Mouse (Mus musculus) MEL (cell line): Measurements from ENCODE around the gene Pgc. TPM values are rescaled to one million over a fixed set of nuclear protein-coding genes. Genes with fewer than 3 reads are reported as not detected.
A peak's percentile ranks its signal among the peaks of the same experiment; 100 is the strongest.

Experiments
- DNase-seq: peaks from one replicate; pipeline ENCODE4 v3.0.0; 2011; ENCODE audit warnings: low read depth, low spot score
- H3K27ac ChIP-seq: 2 replicates; pipeline ENCODE4 v1.5.1; 2012; ENCODE audit warnings: low read depth, mild to moderate bottlenecking, control low read depth, low read length, moderate library complexity; ENCODE audit not compliant: control insufficient read depth
- H3K27me3 ChIP-seq, 2 experiments: fragments of 150-350 bp in 1 of 2; sonication (generic) in 1 of 2; 2 replicates each; pipeline ENCODE4 v1.6.1; 2012; ENCODE audit warnings: low read length in 2 of 2, mild to moderate bottlenecking in 2 of 2, improper control_type of control experiment in 1 of 2, moderate library complexity in 1 of 2; ENCODE audit not compliant: insufficient read depth in 2 of 2, control insufficient read depth in 1 of 2
- H3K36me3 ChIP-seq, 2 experiments: 2 replicates each; pipeline ENCODE4 v1.6.1; 2012 to 2014; ENCODE audit warnings: low read length in 2 of 2, improper control_type of control experiment in 1 of 2, inconsistent platforms in 1 of 2, mild to moderate bottlenecking in 1 of 2; ENCODE audit not compliant: insufficient read depth in 2 of 2, control insufficient read depth in 1 of 2
- H3K4me1 ChIP-seq, 2 experiments: fragments of 150-350 bp in 1 of 2; sonication (generic) in 1 of 2; 2 replicates each; pipeline ENCODE4 v1.6.1; 2012; ENCODE audit warnings: low read length in 2 of 2, improper control_type of control experiment in 1 of 2, mild to moderate bottlenecking in 1 of 2; ENCODE audit not compliant: insufficient read depth in 2 of 2, control insufficient read depth in 1 of 2
- H3K4me3 ChIP-seq, 2 experiments: fragments of 150-350 bp in 1 of 2; sonication (generic) in 1 of 2; 2 replicates each; pipeline ENCODE4 v1.5.1; 2012; ENCODE audit warnings: low read depth in 2 of 2, low read length in 2 of 2, mild to moderate bottlenecking in 2 of 2, moderate library complexity in 2 of 2, control low read depth in 1 of 2, improper control_type of control experiment in 1 of 2; ENCODE audit not compliant: control insufficient read depth in 1 of 2, insufficient read depth in 1 of 2
- H3K79me2 ChIP-seq: 2 replicates; pipeline ENCODE4 v1.6.1; 2012; ENCODE audit warnings: mild to moderate bottlenecking, low read length, moderate library complexity; ENCODE audit not compliant: control insufficient read depth, poor library complexity, insufficient read depth
- H3K9ac ChIP-seq: 2 replicates; pipeline ENCODE4 v1.6.1; 2012; ENCODE audit warnings: low read depth, mild to moderate bottlenecking, control low read depth, low read length, moderate library complexity; ENCODE audit not compliant: control insufficient read depth, poor library complexity, severe bottlenecking
- H3K9me3 ChIP-seq: fragments of 150-350 bp; sonication (generic); replicated peaks from 2 replicates; pipeline ENCODE4 v1.6.1; 2012; ENCODE audit warnings: mild to moderate bottlenecking, low read length, improper control_type of control experiment, moderate library complexity; ENCODE audit not compliant: insufficient read depth
- BHLHE40 ChIP-seq: IDR thresholded peaks from 2 replicates; pipeline ENCODE4 v1.6.1; 2012; ENCODE audit warnings: low read depth, mild to moderate bottlenecking, inconsistent platforms, low read length, improper control_type of control experiment, borderline replicate concordance
- CHD1 ChIP-seq: IDR thresholded peaks from 2 replicates; pipeline ENCODE4 v1.6.1; 2012; ENCODE audit warnings: low read depth, mild to moderate bottlenecking, inconsistent platforms, low read length, improper control_type of control experiment
- CHD2 ChIP-seq: IDR thresholded peaks from 2 replicates; pipeline ENCODE4 v1.6.1; 2011; ENCODE audit warnings: low read length, improper control_type of control experiment
- CTCF ChIP-seq, 3 experiments: IDR thresholded peaks in 2 of 3; conservative IDR thresholded peaks in 1 of 3; 2 replicates each; pipeline ENCODE4 v1.5.1; 2011 to 2012; ENCODE audit warnings: low read length in 3 of 3, low read depth in 2 of 3, mild to moderate bottlenecking in 2 of 3, improper control_type of control experiment in 1 of 3, inconsistent platforms in 1 of 3, mixed read lengths in 1 of 3, moderate library complexity in 1 of 3; ENCODE audit not compliant: control insufficient read depth in 1 of 3, insufficient read depth in 1 of 3, poor library complexity in 1 of 3, severe bottlenecking in 1 of 3
- E2F4 ChIP-seq: IDR thresholded peaks from 2 replicates; pipeline ENCODE4 v1.6.1; 2011; ENCODE audit warnings: low read depth, low read length, improper control_type of control experiment, borderline replicate concordance
- ELF1 ChIP-seq: IDR thresholded peaks from 2 replicates; pipeline ENCODE4 v1.6.1; 2014; ENCODE audit warnings: low read depth, mild to moderate bottlenecking, inconsistent platforms, low read length, improper control_type of control experiment, moderate library complexity
- EP300 ChIP-seq, 2 experiments: IDR thresholded peaks; 2 replicates each; pipeline ENCODE4 v1.6.1; 2011; ENCODE audit warnings: improper control_type of control experiment in 2 of 2, low read length in 2 of 2, low read depth in 1 of 2, mild to moderate bottlenecking in 1 of 2
- ETS1 ChIP-seq: IDR thresholded peaks from 2 replicates; pipeline ENCODE4 v1.6.1; 2012; ENCODE audit warnings: low read depth, mild to moderate bottlenecking, inconsistent platforms, low read length, improper control_type of control experiment, moderate library complexity
- GATA1 ChIP-seq: IDR thresholded peaks from 2 replicates; pipeline ENCODE4 v1.6.1; 2011; ENCODE audit warnings: low read depth, low read length, improper control_type of control experiment
- HCFC1 ChIP-seq: IDR thresholded peaks from 2 replicates; pipeline ENCODE4 v1.6.1; 2012; ENCODE audit warnings: low read depth, mild to moderate bottlenecking, inconsistent platforms, low read length, improper control_type of control experiment, moderate library complexity
- JUND ChIP-seq: IDR thresholded peaks from 2 replicates; pipeline ENCODE4 v1.6.1; 2011; ENCODE audit warnings: low read depth, mild to moderate bottlenecking, improper control_type of control experiment, low read length
- KAT2A ChIP-seq: conservative IDR thresholded peaks from 2 replicates; pipeline ENCODE4 v1.6.1; 2012; ENCODE audit warnings: low read depth, low read length, improper control_type of control experiment, inconsistent platforms
- MAFK ChIP-seq: IDR thresholded peaks from 2 replicates; pipeline ENCODE4 v1.6.1; 2011; ENCODE audit warnings: low read depth, mild to moderate bottlenecking, low read length, improper control_type of control experiment, borderline replicate concordance
- MAX ChIP-seq: IDR thresholded peaks from 2 replicates; pipeline ENCODE4 v1.6.1; 2011; ENCODE audit warnings: low read length, improper control_type of control experiment
- MAZ ChIP-seq: IDR thresholded peaks from 2 replicates; pipeline ENCODE4 v1.6.1; 2012; ENCODE audit warnings: low read depth, mild to moderate bottlenecking, inconsistent platforms, low read length, improper control_type of control experiment
- MEF2A ChIP-seq: IDR thresholded peaks from 2 replicates; pipeline ENCODE4 v1.6.1; 2014; ENCODE audit warnings: low read depth, mild to moderate bottlenecking, inconsistent platforms, low read length, improper control_type of control experiment; ENCODE audit not compliant: poor library complexity, insufficient replicate concordance, severe bottlenecking; ENCODE audit errors: extremely low read depth
- MYC ChIP-seq: IDR thresholded peaks from 2 replicates; pipeline ENCODE4 v1.6.1; 2011; ENCODE audit warnings: low read depth, mild to moderate bottlenecking, low read length, improper control_type of control experiment, moderate library complexity
- NELFE ChIP-seq: IDR thresholded peaks from 2 replicates; pipeline ENCODE4 v1.6.1; 2011; ENCODE audit warnings: low read depth, low read length, improper control_type of control experiment
- NRF1 ChIP-seq: IDR thresholded peaks from 2 replicates; pipeline ENCODE4 v1.6.1; 2014; ENCODE audit warnings: low read depth, mild to moderate bottlenecking, inconsistent platforms, low read length, improper control_type of control experiment, moderate library complexity; ENCODE audit not compliant: poor library complexity, insufficient read depth, severe bottlenecking
- POLR2A ChIP-seq, 2 experiments: IDR thresholded peaks; 2 replicates each; pipeline ENCODE4 v1.6.1; 2011 to 2012; ENCODE audit warnings: low read length in 2 of 2, mild to moderate bottlenecking in 2 of 2, control low read depth in 1 of 2, improper control_type of control experiment in 1 of 2, low read depth in 1 of 2, moderate library complexity in 1 of 2; ENCODE audit not compliant: control insufficient read depth in 1 of 2, insufficient read depth in 1 of 2, poor library complexity in 1 of 2
- RAD21 ChIP-seq: IDR thresholded peaks from 2 replicates; pipeline ENCODE4 v1.6.1; 2011; ENCODE audit warnings: mild to moderate bottlenecking, low read depth, low read length, improper control_type of control experiment
- SIN3A ChIP-seq: IDR thresholded peaks from 2 replicates; pipeline ENCODE4 v1.6.1; 2012; ENCODE audit warnings: low read length, improper control_type of control experiment, inconsistent platforms
- SMC3 ChIP-seq: IDR thresholded peaks from 2 replicates; pipeline ENCODE4 v1.6.1; 2011; ENCODE audit warnings: low read depth, low read length, improper control_type of control experiment
- TAL1 ChIP-seq: IDR thresholded peaks from 2 replicates; pipeline ENCODE4 v1.6.1; 2012; ENCODE audit warnings: mild to moderate bottlenecking, inconsistent platforms, low read length, moderate library complexity, mixed read lengths
- TBP ChIP-seq: IDR thresholded peaks from 2 replicates; pipeline ENCODE4 v1.8.0; 2011; ENCODE audit warnings: low read depth, low read length, improper control_type of control experiment
- TCF12 ChIP-seq: IDR thresholded peaks from 2 replicates; pipeline ENCODE4 v1.6.1; 2014; ENCODE audit warnings: low read depth, mild to moderate bottlenecking, inconsistent platforms, low read length, improper control_type of control experiment, moderate library complexity
- USF1 ChIP-seq: IDR thresholded peaks from 2 replicates; pipeline ENCODE4 v1.6.1; 2014; ENCODE audit warnings: low read depth, mild to moderate bottlenecking, inconsistent platforms, low read length, improper control_type of control experiment, moderate library complexity
- ZC3H11A ChIP-seq: IDR thresholded peaks from 2 replicates; pipeline ENCODE4 v1.6.1; 2012; ENCODE audit warnings: low read depth, mild to moderate bottlenecking, inconsistent platforms, low read length, improper control_type of control experiment
- ZKSCAN1 ChIP-seq: IDR thresholded peaks from 2 replicates; pipeline ENCODE4 v1.6.1; 2012; ENCODE audit warnings: low read depth, mild to moderate bottlenecking, inconsistent platforms, low read length, improper control_type of control experiment, moderate library complexity
- ZNF384 ChIP-seq: IDR thresholded peaks from 2 replicates; pipeline ENCODE4 v1.6.1; 2012; ENCODE audit warnings: low read depth, mild to moderate bottlenecking, inconsistent platforms, low read length, improper control_type of control experiment
- polyA plus RNA-seq, 2 experiments: library from polyadenylated mRNA; stranded (reverse) in 1 of 2; unstranded in 1 of 2; fragments of >175 nt in 1 of 2; fragments of >200 nt in 1 of 2; gene quantifications; 2 replicates each; pipeline versions ENCODE4 v1.2.1 to v1.2.4; 2012; ENCODE audit warnings: low replicate concordance in 2 of 2, low read depth in 1 of 2; ENCODE audit not compliant: insufficient read length in 2 of 2, insufficient read depth in 1 of 2, missing spikeins in 1 of 2
- total RNA-seq: library from RNA; depleted of rRNA; stranded (reverse); fragments of 300-350 nt; gene quantifications from 2 replicates; pipeline ENCODE4 v1.2.3, GENCODE M21; 2012

The Pgc gene
- total and polyA plus RNA-seq, 3 experiments, result not detected

- no peaks in the 10 kb centered on the region for H3K9me3 ChIP-seq
- peaks cover 6 to 7% of the 10 kb centered on the region in 2 experiments for H3K27me3 ChIP-seq
- H3K9ac ChIP-seq, result no peak overlapping the region
- DNase-seq, result no peak
- H3K36me3 ChIP-seq, result peaks cover 0 to 5% of the 10 kb centered on the region in 2 experiments; a peak in 2 of 4 replicates
- H3K79me2 ChIP-seq, result no peaks in the 10 kb centered on the region
- TF ChIP-seq ELF1 (no peak), KAT2A (no peak), CTCF (IDR thresholded peaks at IDR 0.05 in 2 of 3, conservative IDR thresholded peaks at IDR 0.05 in 1 of 3; ENCODE audit: control insufficient read depth in 1 of 3, insufficient read depth in 1 of 3, low read depth in 2 of 3, low read length in 3 of 3, poor library complexity in 1 of 3, severe bottlenecking in 1 of 3) (no peak), ETS1 (no peak), SMC3 (no peak), TCF12 (no peak), EP300 (IDR thresholded peaks at IDR 0.05; ENCODE audit: low read depth in 1 of 2, low read length in 2 of 2) (no peak), MYC (no peak), CHD2 (no peak), E2F4 (no peak), HCFC1 (no peak), POLR2A (IDR thresholded peaks at IDR 0.05; ENCODE audit: control insufficient read depth in 1 of 2, insufficient read depth in 1 of 2, low read depth in 1 of 2, low read length in 2 of 2, poor library complexity in 1 of 2) (no peak), ZNF384 (no peak), TBP (no peak)
- TF ChIP-seq, all 39 proteins: peak for 0
- no peak overlapping the region for H3K4me3 ChIP-seq
- H3K27ac ChIP-seq, result no peak overlapping the region
- peaks cover 0 to 6% of the 10 kb centered on the region in 2 experiments; a peak in 3 of 4 replicates for H3K4me1 ChIP-seq
Observed at GRCm38 (mm10) chr17:47715037-47715436, 11.6 kb upstream of the Pgc start.

- peaks cover under 1% of the 10 kb centered on the region in 2 experiments; a peak in 3 of 4 replicates for H3K27me3 ChIP-seq
- no peaks in the 10 kb centered on the region for H3K79me2 ChIP-seq
- H3K36me3 ChIP-seq, result 0 out of 4 replicates have a peak, but pooled peaks cover 0 to 5% of the 10 kb centered on the region in 2 experiments
- DNase-seq, result peak; percentile 66
- H3K4me1 ChIP-seq, result peaks cover 6 to 7% of the 10 kb centered on the region in 2 experiments; a peak in 3 of 4 replicates
- no peaks in the 10 kb centered on the region for H3K9me3 ChIP-seq
- no peak overlapping the region for H3K4me3 ChIP-seq
- H3K9ac ChIP-seq, result no peak overlapping the region
- no peak overlapping the region for H3K27ac ChIP-seq
- TF ChIP-seq MEF2A, result no peak
- TF ChIP-seq ELF1, result no peak
- peak; percentile 46; the same call in 1 of the 2 replicates for TF ChIP-seq SIN3A
- no peak for TF ChIP-seq NRF1
- no peak for TF ChIP-seq NELFE
- TF ChIP-seq BHLHE40, result peak; percentile 94
- TF ChIP-seq POLR2A (IDR thresholded peaks at IDR 0.05; ENCODE audit: control insufficient read depth in 1 of 2, insufficient read depth in 1 of 2, low read depth in 1 of 2, low read length in 2 of 2, poor library complexity in 1 of 2), result no peak
- no peak for TF ChIP-seq SMC3
- TF ChIP-seq USF1, result no peak
- no peak for TF ChIP-seq RAD21
- TF ChIP-seq TCF12, result peak; percentile 81
- 0 out of 2 replicates have a peak, but pooled peaks have one; percentile 11 for TF ChIP-seq HCFC1
- no peak for TF ChIP-seq KAT2A
- TF ChIP-seq CHD1, result no peak
- no peak for TF ChIP-seq JUND
- no peak for TF ChIP-seq ZNF384
- no peak for TF ChIP-seq CTCF (IDR thresholded peaks at IDR 0.05 in 2 of 3, conservative IDR thresholded peaks at IDR 0.05 in 1 of 3; ENCODE audit: control insufficient read depth in 1 of 3, insufficient read depth in 1 of 3, low read depth in 2 of 3, low read length in 3 of 3, poor library complexity in 1 of 3, severe bottlenecking in 1 of 3)
- no peak for TF ChIP-seq ZC3H11A
- TF ChIP-seq MAX, result 0 out of 2 replicates have a peak, but pooled peaks have one; percentile 43
- TF ChIP-seq TAL1, result no peak
- no peak for TF ChIP-seq ZKSCAN1
- no peak; the same call in 1 of the 2 replicates for TF ChIP-seq MAFK
- no peak for TF ChIP-seq TBP
- TF ChIP-seq GATA1, result peak; percentile 91
- no peak for TF ChIP-seq MAZ
Observed at GRCm38 (mm10) chr17:47721183-47721582, 5.5 kb upstream of the Pgc start.
